Mouse (Mus musculus): ENCODE data around the gene Arid5b. TPM values are rescaled to one million over a fixed set of nuclear protein-coding genes. Genes with fewer than 3 reads are reported as not detected.
"Not testable (repeated sequence)": the region's sequence is repeated elsewhere in the genome, so short reads cannot be mapped to it uniquely, and the experiment has no call there.

Gene Arid5b
- total RNA-seq, 2 experiments from 2014 or later, result 4.3 to 11.3 TPM

DNA sequence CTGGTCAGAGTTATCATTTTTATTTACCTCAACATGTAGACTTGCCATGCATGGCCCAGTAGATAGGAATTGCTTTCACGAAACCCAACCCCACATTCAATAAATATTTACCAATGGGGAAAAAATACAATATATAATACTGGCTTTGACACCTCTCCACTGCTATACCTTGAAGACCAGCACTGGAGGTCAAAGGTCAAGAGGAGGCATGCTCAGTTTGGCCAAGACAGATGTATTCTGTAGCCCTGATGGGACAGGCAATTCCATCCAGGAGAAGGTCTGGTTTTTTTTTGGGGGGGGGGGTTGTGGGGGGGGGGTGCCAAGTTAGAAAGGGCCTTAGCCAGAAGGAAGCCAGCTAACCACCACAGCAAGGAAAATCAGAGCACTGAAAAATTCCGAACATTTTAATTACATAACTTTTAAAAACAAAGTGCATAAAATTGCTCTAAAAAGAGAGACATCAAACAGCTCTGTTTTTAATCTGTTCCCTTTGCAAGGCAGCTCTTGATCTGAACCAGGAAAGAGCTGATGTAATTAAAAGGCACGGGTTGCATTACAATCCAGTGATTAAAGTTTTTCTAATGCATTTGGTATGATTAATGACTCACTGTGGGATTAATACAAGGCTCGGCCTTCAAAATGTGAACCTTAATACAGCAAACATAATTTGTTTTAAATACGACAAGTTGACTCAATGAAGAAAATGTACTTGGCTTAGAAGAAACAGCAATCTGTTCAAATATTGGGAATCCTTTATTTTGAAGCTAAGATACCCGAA lies 175.3 kb downstream of the Arid5b start:
- peak; percentile 34 for ATAC-seq (replicated peaks; ENCODE audit: low FRiP score, poor library complexity, severe bottlenecking)

DNA sequence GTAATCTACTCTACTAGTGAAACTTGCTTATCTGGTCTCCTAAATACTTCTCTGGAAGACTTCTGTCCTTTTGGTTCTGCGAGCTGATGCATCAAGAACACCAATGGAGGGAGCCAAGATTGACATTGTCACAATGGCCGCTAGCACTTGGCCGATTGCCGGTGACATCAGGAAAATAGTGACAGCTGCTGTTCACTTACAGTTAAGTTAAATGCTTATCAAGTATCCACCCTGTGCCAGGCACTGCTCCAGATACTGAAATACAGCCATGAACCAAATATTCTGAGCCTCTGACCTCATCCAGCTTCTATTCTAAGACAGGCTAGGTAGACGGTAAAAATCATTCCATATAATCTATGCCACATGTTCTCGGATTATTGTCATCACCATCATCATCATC lies 176.0 kb downstream of the Arid5b start:
- ATAC-seq (replicated peaks; ENCODE audit: low FRiP score, poor library complexity, severe bottlenecking), result peak; percentile 56

DNA sequence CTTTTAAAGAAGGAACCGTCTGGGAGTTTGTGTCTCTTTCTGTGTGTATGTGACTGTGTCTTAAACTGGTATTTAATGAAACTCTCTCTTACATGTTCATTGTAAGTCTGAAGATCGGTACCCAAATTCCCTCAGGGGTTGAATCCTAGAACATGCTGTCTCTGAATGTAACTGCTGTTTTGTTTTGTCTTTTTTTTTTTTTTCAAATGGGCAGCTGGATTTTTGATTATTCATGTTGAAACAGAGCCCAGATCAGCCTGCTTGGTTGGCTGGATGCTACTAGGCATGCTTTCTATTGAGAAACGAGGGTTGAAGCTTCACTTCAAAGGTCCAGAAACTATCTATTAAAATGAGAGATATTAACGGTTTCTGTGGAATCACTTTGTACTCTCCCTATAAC lies 177.3 kb downstream of the Arid5b start:
- no peak for ATAC-seq (replicated peaks; ENCODE audit: low FRiP score, poor library complexity, severe bottlenecking)

DNA sequence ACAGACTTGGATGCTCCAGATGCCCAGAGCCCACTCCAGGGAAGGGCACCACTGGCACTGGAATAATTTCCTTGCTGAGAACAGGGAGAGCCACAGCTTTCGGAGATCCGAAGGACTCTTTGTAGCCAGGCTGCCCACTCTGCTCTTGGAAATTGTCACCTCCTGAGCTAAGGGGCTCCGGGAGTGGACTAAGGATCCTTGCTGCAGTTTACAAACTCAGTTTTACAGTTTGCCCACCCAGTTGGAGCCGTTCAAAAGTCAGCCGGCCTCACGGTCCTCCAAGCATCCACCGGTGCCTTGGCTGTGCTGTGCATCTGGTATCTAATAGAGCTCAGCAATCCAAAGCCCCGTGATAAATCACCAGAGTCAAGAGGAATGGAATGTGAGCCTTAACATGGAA lies 178.0 kb downstream of the Arid5b start:
- no peak for ATAC-seq (replicated peaks; ENCODE audit: low FRiP score, poor library complexity, severe bottlenecking)

DNA sequence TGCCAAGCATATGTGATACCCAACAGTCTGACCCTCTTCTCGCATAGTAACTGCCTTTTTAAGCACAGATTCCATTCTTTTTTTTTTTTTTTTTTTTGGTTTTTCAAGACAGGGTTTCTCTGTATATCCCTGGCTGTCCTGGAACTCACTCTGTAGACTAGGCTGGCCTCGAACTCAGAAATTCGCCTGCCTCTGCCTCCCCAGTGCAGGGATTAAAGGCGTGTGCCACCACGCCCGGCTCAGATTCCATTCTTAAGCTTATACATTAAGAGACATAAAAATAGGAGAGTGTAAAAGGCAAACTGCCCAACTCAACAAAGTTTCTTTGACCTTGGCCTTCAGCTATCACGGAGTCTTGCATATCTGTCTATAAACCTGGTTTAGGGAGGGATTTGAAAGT lies 178.7 kb downstream of the Arid5b start:
- not testable (repeated sequence) for ATAC-seq (replicated peaks; ENCODE audit: low FRiP score, poor library complexity, severe bottlenecking)

DNA sequence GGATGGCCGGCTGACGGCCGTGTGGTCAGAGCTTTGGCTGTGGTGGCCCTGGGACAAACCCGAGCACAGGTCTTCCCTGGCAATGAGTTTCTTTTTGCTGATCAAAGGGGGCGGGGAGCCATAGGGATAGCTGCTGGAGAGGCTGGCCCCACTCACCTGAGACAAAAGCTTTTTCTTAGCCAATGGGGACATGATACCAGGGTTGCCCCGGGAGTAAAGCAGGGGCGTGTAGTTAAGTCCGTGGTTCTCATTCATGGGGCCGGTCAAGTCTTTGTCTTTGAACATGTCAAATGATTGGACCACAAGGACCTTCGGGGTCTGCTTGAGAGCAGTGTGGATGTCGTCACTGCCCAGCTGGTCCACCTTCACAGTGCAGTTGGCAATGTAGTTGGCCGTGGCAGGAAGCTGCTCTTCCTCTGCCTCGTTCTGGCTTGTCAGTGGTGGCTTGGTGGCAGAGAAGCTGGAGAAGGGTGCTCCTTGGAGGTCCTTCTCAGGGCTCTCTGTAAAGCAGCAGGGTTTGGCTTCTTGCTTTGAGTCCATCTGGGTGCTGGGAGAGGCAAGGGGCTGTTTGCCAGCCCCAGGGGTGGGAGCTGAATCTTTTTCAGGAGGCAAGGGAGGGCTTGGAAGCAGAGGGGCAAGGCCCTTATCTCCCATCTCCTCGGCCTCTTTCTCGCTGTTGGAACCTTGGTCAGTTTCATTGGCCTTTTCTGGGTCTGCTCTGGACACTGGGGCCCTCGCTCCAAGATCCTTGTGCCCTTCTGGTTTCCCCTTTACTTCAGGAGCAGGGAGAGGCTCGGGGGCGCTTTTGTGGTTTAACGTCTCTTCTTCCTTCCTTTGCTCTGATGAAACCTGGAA lies 180.5 kb downstream of the Arid5b start:
- no peak for ATAC-seq (replicated peaks; ENCODE audit: low FRiP score, poor library complexity, severe bottlenecking)

DNA sequence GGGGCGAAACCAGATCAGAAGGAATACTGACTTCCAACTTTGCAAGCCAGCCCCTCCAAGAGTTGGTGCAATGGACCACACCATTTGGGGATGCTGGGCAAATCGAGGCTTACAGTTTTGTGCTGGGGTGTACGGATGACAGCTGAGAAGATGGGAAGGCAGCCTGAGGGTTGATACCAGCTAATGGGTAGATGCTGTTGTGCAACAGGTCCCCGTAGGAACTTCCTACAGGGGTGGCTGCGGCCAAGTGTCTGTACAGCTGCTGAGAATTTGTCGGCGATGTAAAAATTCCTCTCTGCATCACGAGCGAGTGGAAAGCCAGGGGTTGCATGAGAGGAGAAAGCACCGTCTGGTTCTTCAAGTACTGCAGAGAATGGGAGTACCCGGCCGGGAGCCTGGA lies 182.1 kb downstream of the Arid5b start:
- ATAC-seq (replicated peaks; ENCODE audit: low FRiP score, poor library complexity, severe bottlenecking), result no peak

DNA sequence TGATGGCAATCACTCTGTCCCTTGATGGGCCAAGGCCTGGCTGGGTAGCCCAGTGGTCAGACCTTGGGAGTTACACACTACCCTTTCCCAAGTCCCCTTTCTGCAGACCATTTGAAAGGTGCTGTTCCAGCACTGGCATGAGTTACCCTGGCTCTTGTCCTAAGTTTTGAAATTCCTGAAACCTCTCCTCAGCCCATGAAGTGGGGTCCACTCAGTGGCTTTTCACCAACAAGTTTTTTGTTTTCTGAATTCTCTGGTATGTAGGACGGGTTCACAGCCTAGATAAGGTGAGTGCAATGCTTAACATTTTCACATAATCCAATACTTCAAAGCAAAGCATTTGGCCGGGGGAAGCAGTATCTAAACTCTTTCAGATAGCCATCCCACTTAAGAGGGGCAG lies 183.4 kb downstream of the Arid5b start:
- no peak for ATAC-seq (replicated peaks; ENCODE audit: low FRiP score, poor library complexity, severe bottlenecking)

DNA sequence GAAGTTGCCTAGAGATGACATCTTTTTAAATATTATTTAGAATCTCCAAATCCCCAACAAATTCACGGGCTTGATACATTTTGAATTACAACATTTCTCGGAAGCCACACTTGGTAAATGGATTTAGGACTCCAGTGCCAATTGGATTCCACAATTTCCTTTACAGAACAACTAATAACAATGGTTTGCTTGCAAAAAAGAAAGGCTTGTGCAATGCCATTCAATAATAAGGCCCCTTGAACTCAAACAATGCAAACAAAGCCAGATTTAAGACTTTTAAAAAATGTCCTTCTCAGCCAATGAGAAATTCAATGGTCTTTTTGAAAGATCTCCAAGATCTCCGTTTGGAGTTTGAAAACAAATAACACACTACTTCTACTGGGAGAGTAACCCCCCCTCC lies 185.0 kb downstream of the Arid5b start:
- no peak for ATAC-seq (replicated peaks; ENCODE audit: low FRiP score, poor library complexity, severe bottlenecking)

DNA sequence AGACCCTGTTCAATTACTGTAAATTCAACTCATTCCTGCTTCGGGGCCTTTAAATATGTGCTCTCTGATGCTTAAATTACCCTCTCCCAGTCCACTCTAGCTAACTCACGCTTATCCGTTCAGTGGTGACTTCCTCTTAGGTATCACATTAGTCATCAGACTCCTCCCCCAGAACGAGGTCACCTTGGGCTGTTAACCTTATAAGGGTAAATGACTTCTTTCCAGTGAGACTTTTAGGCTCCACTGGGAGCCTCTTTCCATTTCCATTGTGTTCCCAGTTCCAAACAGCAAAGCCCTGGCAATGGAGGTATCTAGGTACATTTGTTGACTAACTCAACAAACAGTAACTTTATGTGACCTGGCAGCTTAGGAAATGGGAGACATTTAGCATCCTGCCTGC lies 186.7 kb downstream of the Arid5b start:
- ATAC-seq (replicated peaks; ENCODE audit: low FRiP score, poor library complexity, severe bottlenecking), result no peak

DNA sequence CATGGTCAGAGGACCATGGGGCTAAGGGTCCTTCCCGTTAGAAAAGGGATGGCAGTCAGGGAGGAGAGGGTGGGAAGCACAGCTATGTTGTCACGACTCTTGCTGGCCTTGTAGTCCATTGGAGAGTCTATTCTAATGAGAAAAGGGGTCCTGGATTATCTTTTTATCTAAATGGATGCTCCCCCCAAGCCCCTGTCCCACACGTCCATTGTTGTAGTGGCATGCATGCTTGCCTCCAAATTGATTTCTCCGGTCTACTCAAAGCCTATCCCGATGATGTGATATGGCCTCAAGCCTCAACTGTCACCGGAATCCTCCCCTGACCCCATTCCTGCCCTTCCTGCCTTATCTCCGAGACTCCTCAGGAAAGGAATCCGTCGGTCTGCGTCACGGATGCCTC lies 187.5 kb downstream of the Arid5b start:
- ATAC-seq (replicated peaks; ENCODE audit: low FRiP score, poor library complexity, severe bottlenecking), result no peak

DNA sequence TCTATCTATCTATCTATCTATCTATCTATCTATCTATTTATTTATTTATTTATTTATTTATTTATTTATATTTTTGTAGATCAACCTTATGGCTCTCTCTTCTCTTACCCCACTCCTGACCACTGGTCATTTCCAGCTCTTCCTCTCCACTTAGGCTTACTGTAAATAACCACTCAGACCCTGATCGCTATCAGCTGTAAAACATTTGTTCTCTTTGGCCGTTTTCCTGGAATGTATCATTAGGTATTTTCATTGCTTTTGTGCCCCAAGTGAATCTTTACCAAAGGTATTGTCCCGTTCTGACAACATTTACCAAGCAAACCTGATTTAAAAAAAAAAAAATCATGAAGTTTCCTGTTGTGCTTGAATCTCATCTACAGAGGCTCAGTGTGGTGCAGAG lies 188.0 kb downstream of the Arid5b start:
- no peak for ATAC-seq (replicated peaks; ENCODE audit: low FRiP score, poor library complexity, severe bottlenecking)

DNA sequence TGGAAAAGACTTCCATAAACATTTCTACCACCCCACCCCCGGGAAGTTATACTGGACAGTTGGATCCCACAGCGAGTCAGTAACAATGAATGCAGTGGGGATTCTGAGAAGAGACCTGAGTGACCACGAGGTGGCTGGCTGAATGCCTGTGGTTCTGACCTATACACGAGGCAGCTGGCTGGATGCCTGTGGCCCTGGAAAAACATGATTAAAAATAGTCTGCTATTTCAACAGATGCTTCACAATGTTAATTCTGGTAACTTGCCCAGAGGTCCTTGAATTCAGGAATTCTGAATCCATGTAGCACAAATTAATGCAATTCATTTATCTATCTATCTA lies 188.4 kb downstream of the Arid5b start:
- no peak for ATAC-seq (replicated peaks; ENCODE audit: low FRiP score, poor library complexity, severe bottlenecking)

DNA sequence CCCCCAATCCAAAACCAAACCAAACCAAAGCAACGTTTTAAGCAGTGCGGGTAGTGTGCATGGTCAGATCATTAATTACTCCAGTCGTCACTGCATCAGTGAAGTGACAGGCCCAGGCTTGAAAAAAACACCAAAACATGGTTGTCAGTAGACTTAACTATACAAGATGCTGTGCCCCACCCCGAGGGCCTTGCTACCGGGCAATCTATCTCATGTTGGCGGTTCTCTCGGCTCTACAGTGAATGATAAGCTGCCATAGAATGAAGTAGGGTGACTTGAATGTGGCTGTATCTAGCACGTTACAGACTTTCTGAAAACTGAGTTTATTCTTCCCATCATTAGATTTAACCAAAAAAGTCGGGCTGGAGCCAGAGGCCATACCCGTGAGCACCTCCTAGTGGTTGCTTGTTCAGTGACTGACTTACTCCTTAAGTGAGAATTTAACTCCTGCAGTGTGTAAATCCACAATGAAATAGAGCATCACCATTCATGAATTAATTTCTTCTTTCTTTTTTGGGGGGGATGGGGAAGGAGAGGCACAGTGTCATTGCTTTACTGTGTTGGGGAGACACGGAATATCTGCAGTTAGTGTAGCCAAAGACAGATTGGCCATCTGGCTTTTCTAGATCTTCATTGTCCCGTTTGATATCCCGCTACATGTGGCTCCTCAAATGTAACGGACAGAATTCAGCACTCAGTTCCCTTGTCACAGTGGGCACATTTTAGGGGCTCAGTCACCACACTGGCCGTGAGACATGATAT lies 188.9 kb downstream of the Arid5b start:
- ATAC-seq (replicated peaks; ENCODE audit: low FRiP score, poor library complexity, severe bottlenecking), result peak; percentile 84

DNA sequence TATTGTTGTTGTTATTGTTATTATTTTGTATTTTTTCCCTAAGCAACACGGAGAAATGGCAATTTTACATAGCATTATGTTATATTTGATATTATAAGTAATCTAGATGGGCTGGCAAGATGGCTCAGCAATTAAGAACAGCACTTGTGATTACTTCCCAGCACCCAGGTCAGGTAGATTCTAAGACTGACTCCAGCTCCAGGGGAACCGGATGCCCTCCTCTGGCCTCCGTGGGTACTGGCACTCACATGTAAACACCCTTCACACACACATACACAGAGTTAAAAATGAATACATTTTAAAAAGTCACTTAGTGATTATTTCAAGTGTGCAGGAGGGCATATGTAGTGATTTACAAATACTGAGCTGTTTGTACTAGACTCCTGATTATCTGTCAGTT lies 190.8 kb downstream of the Arid5b start:
- no peak for ATAC-seq (replicated peaks; ENCODE audit: low FRiP score, poor library complexity, severe bottlenecking)

DNA sequence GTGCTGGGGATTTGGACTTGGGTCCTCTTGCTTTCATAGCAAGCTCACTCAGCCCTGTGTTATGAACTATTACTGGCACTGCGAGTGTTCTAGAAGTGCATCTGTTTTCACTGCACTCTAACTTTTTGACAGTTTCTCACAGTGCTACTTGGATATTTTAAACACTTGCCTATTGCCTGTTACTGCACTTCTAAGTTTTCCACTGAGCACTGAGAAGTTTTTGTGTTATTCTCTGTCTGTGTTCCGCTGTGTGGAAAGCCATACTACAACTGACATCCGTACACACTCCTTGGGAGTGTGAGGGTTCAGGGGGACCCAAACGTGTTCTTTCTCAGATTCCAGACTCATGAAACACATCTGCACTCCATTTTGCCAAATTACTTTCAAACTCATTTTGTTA lies 191.6 kb downstream of the Arid5b start:
- ATAC-seq (replicated peaks; ENCODE audit: low FRiP score, poor library complexity, severe bottlenecking), result no peak

DNA sequence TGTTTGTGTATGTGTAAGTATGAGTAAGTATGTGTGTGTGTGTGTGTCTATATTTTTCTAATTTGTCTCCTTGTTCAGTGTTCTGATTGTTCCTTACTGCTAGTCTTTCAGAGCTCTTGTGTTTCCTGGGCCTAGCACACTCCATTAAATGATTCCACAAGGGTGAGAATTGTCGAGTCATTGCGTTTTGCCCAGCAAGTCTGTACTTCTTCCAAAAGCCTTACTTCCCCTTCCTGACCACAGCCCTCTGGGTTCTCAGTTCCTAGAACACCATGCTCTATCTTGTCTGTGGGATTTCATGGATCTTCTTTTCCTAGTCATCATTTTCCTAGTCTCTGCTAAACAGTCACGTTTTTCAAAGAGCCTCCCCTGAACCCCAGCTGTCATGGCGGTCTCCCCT lies 193.0 kb downstream of the Arid5b start:
- no peak for ATAC-seq (replicated peaks; ENCODE audit: low FRiP score, poor library complexity, severe bottlenecking)

DNA sequence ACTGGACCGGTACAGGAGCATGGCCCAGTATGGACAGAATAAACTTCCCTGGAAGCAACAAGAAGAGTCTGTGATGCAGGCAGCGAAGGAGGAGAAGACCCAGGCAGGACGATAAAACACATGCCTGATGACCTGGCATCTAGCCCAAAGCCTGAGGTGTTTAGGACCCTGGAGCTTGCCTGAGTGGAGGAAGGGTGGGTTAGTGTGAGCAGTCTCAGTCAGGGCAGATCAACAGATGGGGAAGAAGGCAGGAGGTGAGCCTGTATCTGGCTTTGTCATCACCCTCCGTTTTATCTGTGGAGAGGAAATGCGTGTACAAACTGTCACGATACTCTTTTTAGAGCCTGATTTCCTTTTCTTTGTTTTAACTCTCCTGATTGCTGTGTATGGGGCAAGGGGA lies 196.8 kb downstream of the Arid5b start:
- ATAC-seq (replicated peaks; ENCODE audit: low FRiP score, poor library complexity, severe bottlenecking), result no peak

DNA sequence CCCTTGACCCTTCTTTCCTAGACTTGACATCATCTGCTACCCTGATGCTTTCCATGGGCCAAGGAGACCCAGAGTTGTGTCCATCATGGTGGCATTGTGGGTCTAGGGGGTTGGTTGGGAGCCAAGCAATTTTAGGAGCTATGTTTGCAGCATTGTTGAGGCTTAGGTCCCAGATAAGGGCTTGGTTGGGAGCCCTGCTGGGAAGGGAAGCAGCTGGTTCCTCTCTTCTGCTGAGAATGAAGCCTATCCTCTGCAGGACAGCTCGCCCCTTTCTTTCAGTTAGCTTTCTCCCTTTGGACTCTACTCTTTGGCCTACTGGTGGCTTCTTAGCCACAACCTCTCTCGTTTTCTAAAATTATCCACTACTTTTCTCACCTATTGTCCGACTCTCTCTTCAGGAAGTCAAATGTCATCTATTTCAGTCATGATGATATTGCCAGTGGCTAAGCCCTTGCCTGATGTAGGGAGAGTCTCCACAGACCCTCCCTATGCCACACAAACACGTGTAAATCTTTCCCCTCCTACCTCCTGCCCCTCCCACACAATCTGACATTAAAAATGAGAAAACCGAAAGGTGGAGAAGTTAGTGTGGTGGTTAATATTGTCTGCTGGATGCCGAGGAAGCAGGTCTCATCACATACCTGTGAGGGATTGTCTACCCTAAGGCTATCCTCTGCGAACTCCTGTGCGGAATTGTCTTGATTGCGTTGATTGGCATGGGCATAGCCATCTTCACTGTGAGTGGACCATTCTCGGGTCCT lies 198.4 kb downstream of the Arid5b start:
- ATAC-seq (replicated peaks; ENCODE audit: low FRiP score, poor library complexity, severe bottlenecking), result no peak

DNA sequence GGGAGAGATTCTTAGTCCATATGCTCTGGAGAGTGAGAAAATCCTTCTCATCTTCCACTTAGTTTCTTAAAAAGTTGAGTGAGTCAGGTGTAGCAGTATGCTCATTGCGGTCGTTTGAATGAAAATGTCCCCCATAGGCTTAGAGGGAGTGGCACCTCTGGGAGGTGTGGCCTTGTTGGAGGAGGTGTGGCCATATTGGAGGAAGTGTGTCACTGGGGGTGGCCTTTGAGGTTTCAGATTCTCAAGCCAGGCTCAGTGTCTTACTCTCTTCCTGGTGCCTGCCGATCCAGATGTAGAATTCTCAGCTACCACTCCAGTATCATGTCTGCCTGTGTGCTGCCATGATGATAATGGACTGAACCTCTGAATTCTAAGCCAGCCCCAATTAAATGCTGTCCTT lies 199.8 kb downstream of the Arid5b start:
- ATAC-seq (replicated peaks; ENCODE audit: low FRiP score, poor library complexity, severe bottlenecking), result no peak

Measured in erythroblast, adult 5-6 weeks (primary cell).